Mouse (Mus musculus): ENCODE data around the gene Hist1h3h.
"Not testable (repeated sequence)": the region's sequence is repeated elsewhere in the genome, so short reads cannot be mapped to it uniquely, and the experiment has no call there.

GRCm38 (mm10) chr13:21754294-21755001 lies 37.0 kb downstream of the Hist1h3h start:
- TF ChIP-seq CTCF, EP300 (IDR thresholded peaks at IDR 0.05; ENCODE audit: low read depth): not testable (repeated sequence)

All from heart, postnatal 0 days (tissue).